Mouse (Mus musculus): Measurements from ENCODE around the gene Slc9a8.

Gene Slc9a8

GRCm38 (mm10) chr2:167514641-167515040 is 93.1 kb downstream of the Slc9a8 start:
- DNase-seq, result peak; percentile 26

GRCm38 (mm10) chr2:167515688-167516087 is 94.2 kb downstream of the Slc9a8 start:
- DNase-seq, result no peak

- no peak for DNase-seq
These were observed 98.2 kb downstream of the Slc9a8 start for GRCm38 (mm10) chr2:167519606-167520252.

Measured in cerebellum, adult 9-11 months (tissue).